Mouse (Mus musculus) left cerebral cortex, postnatal 14 days (tissue): Measurements from ENCODE around the gene Prl7a2. TPM values are rescaled to one million over a fixed set of nuclear protein-coding genes. Genes with fewer than 3 reads are reported as not detected.

Experiments used
- DNase-seq, 2 experiments: peaks; one replicate each; pipeline ENCODE4 v3.0.0; 2021 to 2022; ENCODE audit warnings: low spot score in 2 of 2, mixed read lengths in 1 of 2
- intact Hi-C: fragments of 180-260 bp; cut with DNase I; formaldehyde crosslinking; loops from one replicate; pipeline ENCODE4 v1.15.1; 2025
- long read RNA-seq, 2 experiments: library from polyadenylated mRNA; stranded (forward); transcript quantifications; one replicate each; pipeline ENCODE4 v2.0.0; 2021
- total RNA-seq, 2 experiments: library from RNA; stranded (reverse); gene quantifications; 2 replicates each; pipeline ENCODE4 v1.2.3; 2021

Gene Prl7a2
- not detected for total RNA-seq
- long read RNA-seq, experiment 1 = 0 reads
- long read RNA-seq, experiment 2 = 0 reads

- no peak for DNase-seq
- intact Hi-C loops = no loop called here
These were observed at the start of gene Prl7a2 for GRCm38 (mm10) chr13:27667936-27668335. TSS of gene Prl7a2 (minus strand) at chr13:27668036.

GRCm38 (mm10) chr13:27716636-27717035 lies 48.8 kb upstream of the Prl7a2 start, which contains the start of gene Prl7d1:
TSS of gene Prl7d1 (minus strand) at chr13:27716736.
- no peak for DNase-seq
- intact Hi-C loops = no loop called here

GRCm38 (mm10) chr13:27706521-27706920 lies 38.7 kb upstream of the Prl7a2 start:
- no peak for DNase-seq

GRCm38 (mm10) chr13:27660747-27661146 lies 7.1 kb downstream of the Prl7a2 start:
- intact Hi-C loops = no loop called here
- no peak for DNase-seq

More at GRCm38 (mm10) chr13:27706521-27706920, 38.7 kb upstream of the Prl7a2 start:
- intact Hi-C loops = no loop called here

- no peak for DNase-seq
- intact Hi-C loops = no loop called here
These were observed 25.4 kb downstream of the Prl7a2 start, which contains the start of gene Prl7a1 for GRCm38 (mm10) chr13:27642393-27642792. TSS of gene Prl7a1 (minus strand) at chr13:27642493.

- no peak for DNase-seq
These were observed 57.4 kb downstream of the Prl7a2 start, which contains the start of gene Prl7b1 for GRCm38 (mm10) chr13:27610482-27610881. TSS of gene Prl7b1 (minus strand) at chr13:27610582.

More at GRCm38 (mm10) chr13:27610482-27610881, 57.4 kb downstream of the Prl7a2 start, which contains the start of gene Prl7b1:
- intact Hi-C loops = no loop called here

Other genes with a start within 250 kb of the Prl7a2 start
- gene Prl8a6, start 229.3 kb downstream of the Prl7a2 start, total RNA-seq = not detected
- not detected for gene Prl8a8, start 154.8 kb downstream of the Prl7a2 start, total RNA-seq
- gene Prl8a9, start 103.4 kb downstream of the Prl7a2 start, total RNA-seq = not detected
- gene Prl8a1, start 85.9 kb downstream of the Prl7a2 start, total RNA-seq = not detected
- gene Prl7b1, start 57.5 kb downstream of the Prl7a2 start, total RNA-seq = not detected
- not detected for gene Prl7a1, start 25.5 kb downstream of the Prl7a2 start, total RNA-seq
- gene Prl7d1, start 48.7 kb upstream of the Prl7a2 start, total RNA-seq = not detected
- not detected for gene Prl7c1, start 112.8 kb upstream of the Prl7a2 start, total RNA-seq
- not detected for gene Prl2a1, start 133.6 kb upstream of the Prl7a2 start, total RNA-seq
- not detected for gene Prl2c1, start 181.3 kb upstream of the Prl7a2 start, total RNA-seq